Mouse (Mus musculus): ENCODE results near the gene Gm28035. TPM values are rescaled to one million over a fixed set of nuclear protein-coding genes. Genes with fewer than 3 reads are reported as not detected.
A peak's percentile ranks its signal among the peaks of the same experiment; 100 is the strongest.

Gene Gm28035
- polyA plus RNA-seq, 1 experiment from 2014 or later = 0.55 TPM

GRCm38 (mm10) chr2:30256616-30257350 lies 16.4 kb downstream of the Gm28035 start:
- Histone ChIP-seq H3K4me3 (ENCODE audit: control insufficient read depth in 1 of 2, insufficient read depth in 1 of 2, low read depth in 1 of 2, low read length in 2 of 2) (no peak overlapping the region), H3K4me1 (ENCODE audit: control insufficient read depth in 2 of 2, insufficient read depth in 2 of 2, low read length in 2 of 2) (peaks cover 28% of the 10 kb centered on the region in 2 experiments), H3K9ac (ENCODE audit: low read length) (no peak overlapping the region), H3K9me3 (ENCODE audit: control insufficient read depth, low read length) (no peaks in the 10 kb centered on the region), H3K27ac (replicated peaks in 1 of 2; ENCODE audit: control insufficient read depth in 1 of 2, insufficient read depth in 1 of 2, low read depth in 2 of 2, low read length in 2 of 2) (0 out of 4 replicates have a peak overlapping the region, but pooled peaks of 1 of the 2 experiments have one; percentile 24), H3K36me3 (ENCODE audit: control insufficient read depth, insufficient read depth, low read length) (peaks cover 91% of the 10 kb centered on the region), H3K4me2 (ENCODE audit: low read length) (no peak overlapping the region), H3K27me3 (ENCODE audit: control insufficient read depth, insufficient read depth, low read length) (no peaks in the 10 kb centered on the region)
- no peak for ATAC-seq (ENCODE audit: insufficient number of reproducible peaks, insufficient read depth, low FRiP score, low read depth)
- 96% methylated on average over 30 of the region's 30 CpGs for WGBS

- 74% methylated on average over 7 of the region's 7 CpGs for WGBS
- H3K4me3 ChIP-seq (ENCODE audit: control insufficient read depth in 1 of 2, insufficient read depth in 1 of 2, low read depth in 1 of 2, low read length in 2 of 2) = no peak overlapping the region
- ATAC-seq (ENCODE audit: insufficient number of reproducible peaks, insufficient read depth, low FRiP score, low read depth) = no peak
- peaks cover 90% of the 10 kb centered on the region for H3K36me3 ChIP-seq (ENCODE audit: control insufficient read depth, insufficient read depth, low read length)
- no peaks in the 10 kb centered on the region for H3K27me3 ChIP-seq (ENCODE audit: control insufficient read depth, insufficient read depth, low read length)
- no peaks in the 10 kb centered on the region for H3K9me3 ChIP-seq (ENCODE audit: control insufficient read depth, low read length)
- no peak overlapping the region for H3K9ac ChIP-seq (ENCODE audit: low read length)
- peak overlapping the region in 1 of 2 experiments; percentile 57; a peak in 3 of 4 replicates for H3K27ac ChIP-seq (replicated peaks in 1 of 2; ENCODE audit: control insufficient read depth in 1 of 2, insufficient read depth in 1 of 2, low read depth in 2 of 2, low read length in 2 of 2)
- peak overlapping the region; percentile 22 for H3K4me2 ChIP-seq (ENCODE audit: low read length)
- peaks cover 25 to 36% of the 10 kb centered on the region in 2 experiments for H3K4me1 ChIP-seq (ENCODE audit: control insufficient read depth in 2 of 2, insufficient read depth in 2 of 2, low read length in 2 of 2)
These were observed 17.5 kb downstream of the Gm28035 start for GRCm38 (mm10) chr2:30257699-30258460.

- H3K4me1 ChIP-seq (ENCODE audit: control insufficient read depth in 2 of 2, insufficient read depth in 2 of 2, low read length in 2 of 2) = peaks cover 31 to 43% of the 10 kb centered on the region in 2 experiments
- no peak overlapping the region for H3K4me3 ChIP-seq (ENCODE audit: control insufficient read depth in 1 of 2, insufficient read depth in 1 of 2, low read depth in 1 of 2, low read length in 2 of 2)
- peak overlapping the region; percentile 23; the same call in 1 of the 2 replicates for H3K9ac ChIP-seq (ENCODE audit: low read length)
- WGBS = 32% methylated on average over 4 of the region's 4 CpGs
- peak overlapping the region; percentile 22 for H3K4me2 ChIP-seq (ENCODE audit: low read length)
- peaks cover 89% of the 10 kb centered on the region for H3K36me3 ChIP-seq (ENCODE audit: control insufficient read depth, insufficient read depth, low read length)
- H3K27ac ChIP-seq (replicated peaks in 1 of 2; ENCODE audit: control insufficient read depth in 1 of 2, insufficient read depth in 1 of 2, low read depth in 2 of 2, low read length in 2 of 2) = peak overlapping the region; percentile 57 to 78
- no peaks in the 10 kb centered on the region for H3K27me3 ChIP-seq (ENCODE audit: control insufficient read depth, insufficient read depth, low read length)
- peak; percentile 60 for ATAC-seq (ENCODE audit: insufficient number of reproducible peaks, insufficient read depth, low FRiP score, low read depth)
- H3K9me3 ChIP-seq (ENCODE audit: control insufficient read depth, low read length) = no peaks in the 10 kb centered on the region
These were observed 18.2 kb downstream of the Gm28035 start for GRCm38 (mm10) chr2:30258600-30258999.

GRCm38 (mm10) chr2:30259131-30260064 lies 19.0 kb downstream of the Gm28035 start:
- H3K4me3 ChIP-seq (ENCODE audit: control insufficient read depth in 1 of 2, insufficient read depth in 1 of 2, low read depth in 1 of 2, low read length in 2 of 2) = no peak overlapping the region
- H3K4me1 ChIP-seq (ENCODE audit: control insufficient read depth in 2 of 2, insufficient read depth in 2 of 2, low read length in 2 of 2) = peaks cover 35 to 48% of the 10 kb centered on the region in 2 experiments
- H3K27me3 ChIP-seq (ENCODE audit: control insufficient read depth, insufficient read depth, low read length) = no peaks in the 10 kb centered on the region
- H3K36me3 ChIP-seq (ENCODE audit: control insufficient read depth, insufficient read depth, low read length) = peaks cover 90% of the 10 kb centered on the region
- WGBS = 66% methylated on average over 15 of the region's 15 CpGs
- peak overlapping the region; percentile 57 to 78 for H3K27ac ChIP-seq (replicated peaks in 1 of 2; ENCODE audit: control insufficient read depth in 1 of 2, insufficient read depth in 1 of 2, low read depth in 2 of 2, low read length in 2 of 2)
- H3K4me2 ChIP-seq (ENCODE audit: low read length) = peak overlapping the region; percentile 22; the same call in 1 of the 2 replicates
- no peaks in the 10 kb centered on the region for H3K9me3 ChIP-seq (ENCODE audit: control insufficient read depth, low read length)
- no peak overlapping the region for H3K9ac ChIP-seq (ENCODE audit: low read length)
- ATAC-seq (ENCODE audit: insufficient number of reproducible peaks, insufficient read depth, low FRiP score, low read depth) = no peak

- Histone ChIP-seq H3K27ac (replicated peaks in 1 of 2; ENCODE audit: control insufficient read depth in 1 of 2, insufficient read depth in 1 of 2, low read depth in 2 of 2, low read length in 2 of 2) (no peak overlapping the region), H3K9ac (ENCODE audit: low read length) (no peak overlapping the region), H3K27me3 (ENCODE audit: control insufficient read depth, insufficient read depth, low read length) (no peaks in the 10 kb centered on the region), H3K4me1 (ENCODE audit: control insufficient read depth in 2 of 2, insufficient read depth in 2 of 2, low read length in 2 of 2) (peaks cover 52 to 66% of the 10 kb centered on the region in 2 experiments), H3K9me3 (ENCODE audit: control insufficient read depth, low read length) (no peaks in the 10 kb centered on the region), H3K4me2 (ENCODE audit: low read length) (no peak overlapping the region), H3K36me3 (ENCODE audit: control insufficient read depth, insufficient read depth, low read length) (peaks cover 74% of the 10 kb centered on the region), H3K4me3 (ENCODE audit: control insufficient read depth in 1 of 2, insufficient read depth in 1 of 2, low read depth in 1 of 2, low read length in 2 of 2) (no peak overlapping the region)
- 87% methylated on average over 4 of the region's 4 CpGs for WGBS
- ATAC-seq (ENCODE audit: insufficient number of reproducible peaks, insufficient read depth, low FRiP score, low read depth) = no peak
These were observed 20.8 kb downstream of the Gm28035 start for GRCm38 (mm10) chr2:30261064-30261736.

GRCm38 (mm10) chr2:30261921-30262839 lies 21.8 kb downstream of the Gm28035 start:
- no peak overlapping the region for H3K9ac ChIP-seq (ENCODE audit: low read length)

More at GRCm38 (mm10) chr2:30261921-30262839, 21.8 kb downstream of the Gm28035 start:
- peak overlapping the region; percentile 8 to 51; a peak in 3 of 4 replicates for H3K27ac ChIP-seq (replicated peaks in 1 of 2; ENCODE audit: control insufficient read depth in 1 of 2, insufficient read depth in 1 of 2, low read depth in 2 of 2, low read length in 2 of 2)
- no peak for ATAC-seq (ENCODE audit: insufficient number of reproducible peaks, insufficient read depth, low FRiP score, low read depth)
- 87% methylated on average over 18 of the region's 18 CpGs for WGBS
- peaks cover 62 to 76% of the 10 kb centered on the region in 2 experiments for H3K4me1 ChIP-seq (ENCODE audit: control insufficient read depth in 2 of 2, insufficient read depth in 2 of 2, low read length in 2 of 2)
- H3K36me3 ChIP-seq (ENCODE audit: control insufficient read depth, insufficient read depth, low read length) = peaks cover 64% of the 10 kb centered on the region
- H3K4me3 ChIP-seq (ENCODE audit: control insufficient read depth in 1 of 2, insufficient read depth in 1 of 2, low read depth in 1 of 2, low read length in 2 of 2) = no peak overlapping the region
- H3K4me2 ChIP-seq (ENCODE audit: low read length) = no peak overlapping the region
- H3K9me3 ChIP-seq (ENCODE audit: control insufficient read depth, low read length) = no peaks in the 10 kb centered on the region
- no peaks in the 10 kb centered on the region for H3K27me3 ChIP-seq (ENCODE audit: control insufficient read depth, insufficient read depth, low read length)

Measured in heart, embryonic 14.5 days (tissue).